Mouse (Mus musculus): ENCODE measurements at regions not wholly inside any gene's neighbourhood (a gene's known extent, or its start where the extent isn't known, plus 50 kb on each side); places are given as distances from the start of the nearest gene placed in this dataset.

DNA sequence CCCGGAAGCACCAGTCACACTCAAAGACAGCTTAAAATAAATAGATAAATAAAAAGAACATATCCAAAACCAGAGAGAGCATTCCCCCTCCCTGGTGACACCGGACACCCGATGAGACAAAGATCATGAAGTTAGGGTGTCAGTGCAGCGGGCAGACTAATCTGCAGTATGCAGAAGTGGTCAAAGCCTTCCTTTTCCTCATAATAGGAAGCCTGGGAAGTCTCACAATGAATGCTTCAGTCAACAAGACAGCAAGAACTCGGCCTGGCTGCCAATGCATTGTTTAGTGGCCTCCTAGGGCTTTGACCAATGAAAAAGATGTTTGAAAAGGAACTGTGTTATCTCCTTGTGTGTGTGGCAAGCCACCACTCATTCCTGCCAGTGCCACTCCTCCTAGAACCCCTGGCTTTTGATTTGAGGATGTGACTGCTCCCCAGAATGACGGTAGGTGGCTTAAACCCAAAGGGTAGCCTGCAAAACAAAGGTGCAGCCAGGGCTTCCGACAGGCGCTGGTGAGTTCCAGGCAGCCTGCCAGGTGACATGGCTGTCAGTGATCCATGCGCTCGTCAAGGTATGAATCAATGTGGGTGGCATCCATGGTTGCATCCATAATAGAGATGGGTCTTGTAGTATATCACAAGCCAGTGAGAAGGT, 58.1 kb upstream of the Cadm1 start:
- no peaks in the 10 kb centered on the region for H3K9me3 ChIP-seq (ENCODE audit: control insufficient read depth, low read depth, low read length)
- no peaks in the 10 kb centered on the region for H3K4me1 ChIP-seq (ENCODE audit: control insufficient read depth, insufficient read depth, low read length)
- no peak overlapping the region for H3K4me2 ChIP-seq (replicated peaks; ENCODE audit: low read depth, low read length)
- H3K9ac ChIP-seq (replicated peaks; ENCODE audit: low read depth, low read length) = no peak overlapping the region
- H3K36me3 ChIP-seq (ENCODE audit: control insufficient read depth, insufficient read depth, low read length) = no peaks in the 10 kb centered on the region
- no peak for ATAC-seq (ENCODE audit: insufficient number of reproducible peaks, insufficient read depth, low FRiP score, low read depth)
- H3K4me3 ChIP-seq (ENCODE audit: low read depth, low read length) = no peak overlapping the region
- no peaks in the 10 kb centered on the region for H3K27me3 ChIP-seq (ENCODE audit: control insufficient read depth, insufficient read depth, low read length)
- WGBS = 56% methylated on average over 10 of the region's 10 CpGs
- H3K27ac ChIP-seq (ENCODE audit: low read length) = no peak overlapping the region

DNA sequence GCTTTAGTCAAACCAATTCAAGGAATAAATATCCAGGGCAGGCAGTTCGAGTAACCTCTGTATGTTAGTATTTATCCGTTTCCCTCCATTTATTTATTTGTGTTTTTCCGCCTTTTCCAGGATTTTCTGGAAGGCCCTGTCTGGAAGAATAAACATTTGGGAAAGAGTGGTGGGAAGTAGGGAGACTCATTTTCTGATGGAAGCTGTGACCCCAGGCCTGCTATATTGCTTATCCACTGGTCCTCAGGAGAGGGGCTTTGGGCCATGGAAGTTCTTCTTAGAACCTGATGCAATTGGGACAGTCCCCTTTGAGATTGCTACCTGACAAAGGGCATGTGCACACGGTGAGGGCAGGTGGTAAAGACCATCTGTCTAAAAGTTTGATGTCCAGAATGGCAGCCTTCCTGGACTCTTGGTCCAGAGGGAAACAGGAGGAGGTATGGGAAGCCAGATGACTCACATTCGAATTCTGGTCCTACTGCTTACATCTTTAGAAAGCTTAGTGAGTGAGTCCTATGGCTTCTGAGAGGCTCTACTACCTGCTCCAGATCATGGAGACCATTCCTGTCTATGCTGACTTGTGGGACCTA, 56.1 kb upstream of the Cadm1 start:
- Histone ChIP-seq H3K4me1 (ENCODE audit: control insufficient read depth, insufficient read depth, low read length) (no peaks in the 10 kb centered on the region), H3K9ac (replicated peaks; ENCODE audit: low read depth, low read length) (no peak overlapping the region), H3K4me2 (replicated peaks; ENCODE audit: low read depth, low read length) (no peak overlapping the region), H3K27ac (ENCODE audit: low read length) (no peak overlapping the region), H3K4me3 (ENCODE audit: low read depth, low read length) (no peak overlapping the region), H3K36me3 (ENCODE audit: control insufficient read depth, insufficient read depth, low read length) (no peaks in the 10 kb centered on the region), H3K9me3 (ENCODE audit: control insufficient read depth, low read depth, low read length) (no peaks in the 10 kb centered on the region), H3K27me3 (ENCODE audit: control insufficient read depth, insufficient read depth, low read length) (no peaks in the 10 kb centered on the region)
- 87% methylated on average over 5 of the region's 5 CpGs for WGBS
- ATAC-seq (ENCODE audit: insufficient number of reproducible peaks, insufficient read depth, low FRiP score, low read depth) = no peak

DNA sequence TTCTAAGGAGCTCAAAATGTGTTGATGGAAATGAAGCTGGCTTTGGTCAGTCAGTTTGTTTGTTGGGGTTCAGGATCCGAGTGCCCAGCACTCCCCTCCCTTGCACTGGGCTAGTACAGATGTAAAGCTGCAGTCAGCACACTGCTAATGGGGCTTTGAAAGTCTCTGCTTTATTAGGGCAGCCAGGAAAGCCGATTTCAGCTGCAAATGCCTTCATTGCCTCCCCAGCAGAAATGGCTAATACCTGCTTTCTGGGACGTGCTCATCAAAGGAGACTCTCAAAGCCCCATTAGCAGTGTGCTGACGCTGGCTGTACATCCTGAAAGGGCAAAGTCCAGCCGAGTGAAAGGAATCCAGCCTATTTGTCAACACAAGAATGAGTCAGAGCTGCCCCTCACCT, 55.2 kb upstream of the Cadm1 start:
- H3K27ac ChIP-seq (ENCODE audit: low read length) = no peak overlapping the region
- ATAC-seq (ENCODE audit: insufficient number of reproducible peaks, insufficient read depth, low FRiP score, low read depth) = no peak
- no peaks in the 10 kb centered on the region for H3K27me3 ChIP-seq (ENCODE audit: control insufficient read depth, insufficient read depth, low read length)
- WGBS = 31% methylated on average over 5 of the region's 5 CpGs
- no peaks in the 10 kb centered on the region for H3K36me3 ChIP-seq (ENCODE audit: control insufficient read depth, insufficient read depth, low read length)
- no peak overlapping the region for H3K4me3 ChIP-seq (ENCODE audit: low read depth, low read length)
- no peak overlapping the region for H3K9ac ChIP-seq (replicated peaks; ENCODE audit: low read depth, low read length)
- H3K9me3 ChIP-seq (ENCODE audit: control insufficient read depth, low read depth, low read length) = no peaks in the 10 kb centered on the region
- H3K4me2 ChIP-seq (replicated peaks; ENCODE audit: low read depth, low read length) = no peak overlapping the region
- H3K4me1 ChIP-seq (ENCODE audit: control insufficient read depth, insufficient read depth, low read length) = no peaks in the 10 kb centered on the region

DNA sequence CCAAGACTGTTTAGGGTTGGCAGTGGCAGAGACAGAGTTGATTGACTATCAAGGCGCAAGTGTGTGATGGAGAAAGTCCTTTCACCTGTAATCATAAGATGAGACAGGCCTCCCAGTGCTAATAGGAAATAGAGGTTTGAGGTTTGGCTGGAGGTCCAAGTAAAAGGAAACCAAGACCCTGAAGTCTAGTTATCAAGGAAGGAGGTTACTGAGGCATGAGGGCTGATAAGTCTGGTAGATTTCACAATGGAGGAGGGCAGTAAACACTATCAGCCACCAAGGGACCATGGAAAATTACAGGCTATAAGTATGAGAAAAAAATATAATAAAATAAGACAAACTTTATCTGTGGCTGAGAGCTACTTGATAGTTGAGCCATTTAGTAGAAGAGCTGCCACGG, 52.1 kb upstream of the Cadm1 start:
- Histone ChIP-seq H3K36me3 (ENCODE audit: control insufficient read depth, insufficient read depth, low read length) (no peaks in the 10 kb centered on the region), H3K4me1 (ENCODE audit: control insufficient read depth, insufficient read depth, low read length) (no peaks in the 10 kb centered on the region), H3K27me3 (ENCODE audit: control insufficient read depth, insufficient read depth, low read length) (no peaks in the 10 kb centered on the region), H3K9me3 (ENCODE audit: control insufficient read depth, low read depth, low read length) (no peaks in the 10 kb centered on the region), H3K4me2 (replicated peaks; ENCODE audit: low read depth, low read length) (no peak overlapping the region), H3K27ac (ENCODE audit: low read length) (no peak overlapping the region), H3K9ac (replicated peaks; ENCODE audit: low read depth, low read length) (no peak overlapping the region), H3K4me3 (ENCODE audit: low read depth, low read length) (no peak overlapping the region)
- WGBS = 85% methylated on average over 2 of the region's 2 CpGs
- no peak for ATAC-seq (ENCODE audit: insufficient number of reproducible peaks, insufficient read depth, low FRiP score, low read depth)

Measured in stomach, embryonic 14.5 days (tissue).